Mouse (Mus musculus) thymus, postnatal 4 days (tissue): Measurements from ENCODE around the gene Rnd2.
"Not testable (repeated sequence)": the region's sequence is repeated elsewhere in the genome, so short reads cannot be mapped to it uniquely, and the experiment has no call there.

ENCODE experiments used
- DNase-seq: peaks from one replicate; pipeline ENCODE4 v3.0.0; 2021

Gene Rnd2

DNA sequence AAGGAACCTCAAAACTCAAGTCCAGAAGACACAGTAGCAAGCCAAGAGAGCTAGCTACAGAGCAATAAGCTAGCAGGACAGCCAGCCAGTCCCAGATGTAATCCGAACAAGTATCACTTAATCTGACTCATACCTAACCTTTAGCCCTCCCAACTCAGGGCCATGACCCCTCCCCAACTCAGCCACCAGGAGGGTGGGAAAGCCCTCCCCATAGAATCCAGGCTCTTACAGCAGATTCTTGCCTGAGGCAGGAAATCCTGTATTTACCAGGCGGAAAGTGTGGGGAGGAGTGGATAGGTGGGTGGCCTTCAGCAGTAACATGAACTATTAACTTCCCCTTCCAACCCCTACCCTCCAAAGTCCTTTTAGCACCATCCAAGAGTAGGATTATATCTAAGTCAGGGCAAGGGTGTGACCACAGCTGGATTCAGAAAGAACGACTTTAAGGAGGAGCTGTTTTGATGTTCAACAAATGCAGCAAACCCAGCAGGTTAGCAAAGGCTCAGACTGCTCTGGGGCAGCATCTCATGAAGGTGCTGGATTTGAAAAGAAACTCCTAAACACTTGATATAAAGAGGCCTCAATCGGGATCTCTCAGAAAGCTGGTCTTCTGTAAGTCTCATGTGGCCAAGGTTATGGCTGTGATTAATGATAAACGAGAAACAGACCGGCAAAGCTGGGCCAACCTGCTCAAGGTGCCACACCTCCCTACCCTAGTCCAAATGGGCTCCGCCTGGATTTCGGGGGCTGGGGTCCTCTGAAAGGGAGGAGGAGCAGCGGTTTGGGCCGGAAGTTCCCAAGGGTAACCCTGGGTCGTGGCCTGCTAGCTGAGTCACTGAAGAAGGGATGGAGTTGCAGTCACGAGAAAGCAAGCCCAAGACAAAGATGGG is at the start of gene Rnd2:
Gene Rnd2 (plus strand): TSS at position 789 of the 890 bp plus-strand sequence.
- DNase-seq = peak; percentile 54

DNA sequence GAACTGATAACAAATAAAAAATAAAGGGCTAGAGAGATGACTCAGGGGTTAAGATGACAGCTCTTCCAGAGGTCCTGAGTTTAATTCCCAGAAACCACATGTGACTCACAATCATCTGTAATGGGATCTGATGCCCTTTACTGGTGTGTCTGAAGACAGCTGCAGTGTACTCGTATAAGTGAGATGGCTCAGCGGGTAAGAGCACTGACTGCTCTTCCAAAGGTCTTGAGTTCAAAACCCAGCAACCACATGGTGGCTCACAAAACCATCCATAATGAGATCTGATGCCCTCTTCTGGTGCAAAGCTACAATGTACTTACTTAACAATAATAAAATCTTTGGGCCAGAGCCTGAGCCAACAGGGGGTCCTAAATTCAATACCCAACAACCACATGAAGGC is 49.5 kb upstream of the Rnd2 start:
- no peak for DNase-seq

DNA sequence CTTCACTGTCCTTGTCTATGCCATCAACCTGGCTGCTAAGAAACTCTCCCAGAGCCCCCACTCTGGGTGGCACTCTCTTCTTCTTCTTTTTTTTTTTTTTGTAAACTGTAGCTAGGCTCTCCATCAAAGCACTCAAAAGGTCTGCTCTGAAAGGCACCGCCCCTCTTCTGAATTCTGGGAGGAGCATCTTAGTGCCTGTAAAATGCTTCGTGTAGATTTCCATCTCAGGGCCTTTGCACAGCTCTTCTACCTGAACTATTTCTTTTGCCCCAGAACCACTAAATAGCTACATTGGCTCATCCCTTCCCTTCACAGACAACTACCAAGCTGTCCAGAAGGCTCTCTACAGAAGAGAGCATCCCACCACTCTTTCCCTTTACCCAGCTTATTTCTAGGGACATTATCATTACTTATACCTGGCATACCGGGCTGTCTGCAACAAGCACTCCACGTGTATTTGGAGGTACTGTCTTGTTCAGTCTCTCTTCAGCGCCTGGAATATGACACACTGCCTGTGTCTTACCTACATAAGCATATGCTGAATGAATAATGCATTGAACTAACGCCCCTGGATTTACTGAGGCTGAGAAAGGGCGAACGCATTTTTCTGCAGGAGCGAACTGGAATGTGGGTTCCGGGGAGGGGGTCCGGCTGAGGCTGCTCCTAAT is 48.2 kb upstream of the Rnd2 start:
- DNase-seq = peak; percentile 30

DNA sequence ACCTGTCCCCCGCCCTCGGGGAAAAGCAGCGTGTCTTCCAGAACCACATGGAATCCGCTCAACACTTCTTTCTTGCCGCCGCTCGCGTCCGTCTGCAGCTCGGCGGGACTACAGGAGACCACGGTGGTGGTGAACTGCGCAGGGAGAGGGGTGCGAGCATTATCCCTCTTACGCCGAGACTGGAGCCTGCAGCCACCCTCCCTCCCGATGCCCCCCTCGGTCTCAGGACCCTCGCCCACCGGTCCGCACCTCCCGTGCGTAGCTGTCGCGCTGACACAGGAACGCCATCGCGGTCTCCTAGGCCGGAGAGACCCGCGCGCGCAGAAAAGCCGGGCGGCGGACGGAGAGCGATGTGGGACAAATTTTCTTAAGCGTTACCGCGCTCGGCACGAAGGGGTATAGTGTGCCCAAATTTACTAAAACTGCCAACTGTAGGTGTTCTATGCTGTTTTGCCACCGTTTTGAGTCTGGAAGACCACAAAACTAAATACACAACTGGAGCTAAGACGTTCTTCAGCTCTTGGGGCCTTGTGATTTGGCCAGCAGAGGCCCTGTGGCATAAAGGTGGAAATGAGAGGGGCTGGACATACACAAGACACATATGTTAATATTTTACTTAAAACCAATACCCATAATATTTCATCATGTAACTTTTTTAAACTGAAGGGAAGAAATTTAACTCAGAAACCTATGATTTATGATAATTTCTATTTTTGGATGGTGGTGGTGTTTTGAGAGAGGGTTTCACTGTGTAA is 47.5 kb upstream of the Rnd2 start, which contains the start of gene Aarsd1:
Gene Aarsd1 (minus strand): TSS at position 515 of the 755 bp plus-strand sequence.
- DNase-seq = peak; percentile 97

DNA sequence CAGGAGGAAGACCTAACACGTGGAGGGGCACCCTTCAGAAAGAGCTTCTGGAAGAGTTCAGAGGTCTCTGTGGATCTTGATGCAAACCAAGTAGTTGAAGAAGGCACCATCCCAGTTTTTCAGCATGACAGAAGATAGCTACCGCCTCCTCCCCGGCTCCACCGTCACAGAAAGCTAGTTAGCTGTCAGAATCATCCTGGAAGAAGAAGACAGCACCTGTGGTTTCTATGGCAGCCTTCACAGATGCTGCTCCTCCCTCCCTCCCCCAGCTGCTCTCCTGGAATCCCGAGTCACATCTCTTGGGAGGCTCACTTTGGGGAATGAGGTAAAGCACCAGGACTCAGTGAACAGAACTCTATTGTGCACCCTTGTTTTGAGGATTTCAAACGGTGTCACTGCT is 45.8 kb upstream of the Rnd2 start:
- no peak for DNase-seq

DNA sequence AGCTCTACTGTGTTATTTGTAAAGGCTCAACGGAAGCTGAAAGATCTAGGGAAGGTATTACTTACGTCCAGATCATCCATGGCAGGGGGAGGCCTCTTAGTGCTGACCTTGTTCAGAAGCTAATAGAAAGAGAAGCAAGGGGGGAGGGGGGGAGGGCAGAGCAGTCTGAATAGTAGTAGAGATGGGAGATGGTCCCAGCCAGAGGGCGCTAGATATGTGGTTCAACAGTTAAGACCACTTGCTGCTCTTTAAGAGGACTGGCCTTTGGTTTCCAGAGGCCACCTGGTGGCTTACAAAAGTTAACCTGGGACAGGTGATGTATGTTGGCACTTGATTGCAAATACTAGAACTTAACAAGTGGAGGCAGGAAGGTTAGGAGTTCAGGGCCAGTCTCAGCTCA is 45.2 kb upstream of the Rnd2 start:
- DNase-seq = peak; percentile 30

DNA sequence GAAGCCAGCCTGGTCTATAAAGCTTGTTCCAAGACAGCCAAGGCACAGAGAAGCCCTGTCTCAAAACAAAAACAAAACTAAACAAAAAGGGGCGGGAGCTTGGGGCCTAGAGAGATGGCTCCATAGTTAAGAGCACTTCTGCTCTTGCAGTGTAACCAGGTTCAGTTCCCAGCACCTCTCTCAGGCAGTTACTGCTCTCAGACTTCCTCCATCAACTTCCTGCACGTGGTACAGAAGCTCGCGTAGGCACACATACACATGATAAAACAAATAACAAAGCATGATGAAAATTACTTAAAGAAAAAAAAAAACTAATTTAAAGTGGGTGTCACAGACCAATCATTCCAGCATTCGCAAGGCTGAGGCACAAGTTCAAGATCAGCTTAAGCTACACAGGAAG is 44.7 kb upstream of the Rnd2 start:
- DNase-seq = no peak

DNA sequence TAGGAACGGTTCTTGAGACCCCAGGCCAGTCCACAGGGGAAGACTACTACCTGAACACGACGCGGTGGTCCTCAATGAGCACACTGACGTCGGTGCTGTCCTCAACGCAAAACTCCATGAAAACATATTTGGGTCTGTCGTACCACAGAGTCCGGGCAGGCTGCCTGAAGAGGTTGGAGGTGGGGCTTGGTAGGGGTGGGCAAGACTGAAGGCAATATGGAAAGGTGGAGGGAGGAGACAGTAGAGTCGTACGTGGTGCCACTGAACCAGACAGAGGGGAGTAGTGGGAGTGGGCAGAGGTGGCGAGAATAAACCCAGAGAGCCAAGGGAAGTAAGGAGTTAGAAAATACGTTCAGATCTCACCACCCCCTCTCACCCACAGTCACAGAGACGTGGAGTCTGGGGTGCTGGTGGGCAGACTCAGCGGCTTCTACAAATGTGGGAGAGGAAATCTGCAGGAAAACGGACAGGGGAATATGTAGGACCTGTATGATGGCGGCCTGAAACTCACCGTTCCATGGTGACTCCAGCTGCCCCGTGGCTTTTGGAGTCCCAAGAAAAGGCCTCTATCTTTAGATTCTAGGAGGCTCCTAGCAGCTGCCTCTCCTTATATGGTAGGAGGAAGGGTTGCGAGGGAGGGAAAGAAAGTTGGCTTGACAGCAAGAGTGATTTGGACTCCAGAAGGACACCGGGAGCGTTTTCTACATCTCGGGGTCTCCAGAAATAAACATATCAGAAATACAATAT is 40.5 kb upstream of the Rnd2 start, which contains the start of gene Gm27029:
Gene Gm27029 (minus strand): TSS at position 692 of the 747 bp plus-strand sequence.
- DNase-seq = no peak

DNA sequence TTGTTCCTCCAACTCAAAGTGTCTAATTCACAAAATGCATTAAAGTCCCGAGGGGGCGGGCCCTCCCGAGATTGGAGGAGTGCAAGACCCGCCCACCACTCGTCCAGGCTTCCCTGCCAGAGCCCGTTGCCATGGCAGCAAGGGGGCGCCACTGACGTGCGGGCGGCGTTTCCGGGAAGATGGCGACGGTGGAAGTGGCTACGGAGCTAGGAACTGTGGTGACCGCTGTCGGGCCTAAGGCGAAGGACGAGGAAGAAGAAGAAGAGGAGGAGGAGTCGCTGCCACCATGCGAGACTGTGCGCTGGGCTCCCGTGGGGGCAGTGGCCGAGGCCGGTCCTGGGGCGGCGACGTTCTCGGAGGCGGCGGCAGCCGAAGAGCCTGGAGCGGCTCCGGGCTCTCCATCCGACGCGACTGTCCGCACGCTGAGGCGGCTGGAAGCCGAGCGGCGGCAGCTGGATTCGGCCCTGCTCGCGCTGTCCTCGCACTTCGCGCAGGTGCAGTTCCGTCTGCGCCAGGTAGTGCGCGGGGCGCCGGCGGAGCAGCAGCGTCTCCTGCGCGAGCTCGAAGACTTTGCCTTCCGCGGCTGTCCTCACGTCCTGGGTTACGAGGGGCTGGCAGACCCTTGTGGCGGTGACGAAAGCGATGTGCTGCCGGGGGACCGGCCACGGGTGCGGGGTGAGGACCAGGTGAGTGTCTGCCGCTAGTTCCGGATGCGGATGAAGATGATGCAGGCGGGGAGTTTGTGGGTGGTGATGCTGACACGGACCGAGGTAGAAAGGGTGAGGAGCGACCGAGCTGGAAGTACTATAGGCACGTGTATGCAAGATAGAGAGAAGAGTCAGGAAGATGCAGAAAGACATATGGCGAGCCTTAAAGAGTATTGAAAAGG is 39.6 kb upstream of the Rnd2 start, which contains the start of the genes Rundc1 and Ptges3l:
Gene Rundc1 (plus strand): TSS at position 161 of the 889 bp plus-strand sequence.
Gene Ptges3l (minus strand): TSS at position 409 of the 889 bp plus-strand sequence.
- peak; percentile 100 for DNase-seq

DNA sequence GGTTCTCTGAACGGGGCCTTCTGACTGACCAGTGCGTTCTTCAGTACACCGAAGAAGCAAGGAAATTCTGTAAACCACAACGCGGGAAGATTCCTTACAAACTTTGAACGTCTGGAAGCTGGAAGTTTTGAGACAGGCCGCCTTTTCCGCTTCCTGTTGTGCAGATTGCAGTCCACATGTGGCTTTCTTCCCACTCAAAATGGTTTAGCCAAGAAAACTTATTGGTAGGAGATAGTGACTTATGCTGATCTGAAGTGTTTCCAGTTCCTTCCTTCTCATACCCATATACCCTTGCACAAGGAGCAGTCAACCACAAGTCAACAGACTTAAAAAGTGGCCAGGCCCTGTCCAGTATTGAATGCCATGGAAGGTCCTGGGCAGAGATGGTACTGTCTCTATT is 38.6 kb upstream of the Rnd2 start:
- no peak for DNase-seq

DNA sequence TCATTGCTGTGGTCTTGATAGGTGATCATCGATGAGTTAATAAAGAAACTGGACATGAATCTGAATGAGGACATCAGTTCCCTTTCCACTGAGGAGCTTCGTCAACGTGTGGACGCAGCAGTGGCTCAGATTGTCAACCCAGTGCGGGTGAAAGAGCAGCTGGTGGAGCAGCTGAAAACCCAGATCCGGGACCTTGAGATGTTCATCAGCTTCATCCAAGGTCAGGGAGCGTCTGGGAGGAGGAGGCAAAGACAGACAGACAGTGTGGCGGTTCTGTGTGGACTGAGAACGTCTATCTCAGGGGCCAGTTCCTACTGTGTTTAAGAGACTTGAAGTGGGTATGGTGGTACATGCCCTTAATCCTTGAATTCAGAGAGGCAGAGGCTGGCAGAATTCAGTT is 33.5 kb upstream of the Rnd2 start:
- DNase-seq = no peak

DNA sequence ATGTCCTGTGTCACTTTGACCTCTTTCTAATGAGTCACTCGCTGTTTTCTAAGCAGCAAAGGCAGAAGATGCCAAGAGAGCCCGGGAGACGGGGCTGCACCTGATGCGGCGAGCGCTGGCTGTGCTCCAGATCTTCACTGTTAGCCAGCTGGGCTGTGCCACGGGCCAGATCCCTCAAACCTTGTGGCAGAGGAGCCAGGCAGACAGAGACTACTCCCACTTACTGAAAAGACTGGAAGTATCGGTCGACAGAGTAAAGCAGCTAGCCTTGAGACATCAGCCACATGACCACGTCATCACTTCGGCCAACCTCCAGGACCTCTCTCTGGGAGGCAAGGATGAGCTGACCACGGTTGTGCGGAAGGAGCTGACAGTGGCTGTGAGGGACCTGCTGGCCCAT is 31.4 kb upstream of the Rnd2 start:
- no peak for DNase-seq

DNA sequence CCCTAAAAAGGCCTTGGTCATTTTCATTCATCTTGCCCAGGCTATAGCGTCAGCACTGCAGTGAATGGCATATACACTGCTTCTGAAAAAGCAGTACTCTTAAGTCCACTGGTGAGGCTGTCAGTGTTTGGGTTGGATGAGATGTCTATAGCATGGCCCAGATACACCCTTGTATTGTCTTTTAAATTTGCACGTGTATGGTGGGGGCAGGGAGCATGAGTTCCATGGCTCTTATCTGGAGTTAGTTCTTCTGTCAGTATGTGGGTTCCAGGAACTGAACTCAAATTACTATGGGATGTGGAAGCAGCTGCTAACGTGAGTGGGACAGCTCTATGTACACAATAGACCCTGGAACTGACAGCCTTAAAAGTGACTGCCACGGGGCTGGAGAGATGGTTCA is 29.0 kb upstream of the Rnd2 start:
- DNase-seq = no peak

DNA sequence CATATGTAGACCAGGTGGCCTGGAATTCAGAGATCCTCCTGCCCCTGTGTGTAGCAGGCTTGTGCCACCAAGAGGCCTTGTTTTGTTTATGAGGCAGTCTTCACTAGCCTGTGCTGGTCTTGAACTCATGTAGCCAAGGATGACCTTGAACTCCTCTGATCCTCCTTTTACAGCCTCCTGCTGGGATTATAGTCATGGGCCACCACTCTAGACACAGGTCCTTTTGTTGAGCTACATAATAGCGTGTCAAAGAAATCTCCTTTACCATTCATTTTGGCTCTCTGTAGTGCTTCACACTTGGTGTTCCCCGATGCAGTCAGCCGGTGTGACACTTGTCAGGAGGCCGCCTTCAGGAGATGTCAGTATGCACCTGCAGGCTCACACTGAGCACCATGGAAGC is 27.9 kb upstream of the Rnd2 start:
- no peak for DNase-seq

DNA sequence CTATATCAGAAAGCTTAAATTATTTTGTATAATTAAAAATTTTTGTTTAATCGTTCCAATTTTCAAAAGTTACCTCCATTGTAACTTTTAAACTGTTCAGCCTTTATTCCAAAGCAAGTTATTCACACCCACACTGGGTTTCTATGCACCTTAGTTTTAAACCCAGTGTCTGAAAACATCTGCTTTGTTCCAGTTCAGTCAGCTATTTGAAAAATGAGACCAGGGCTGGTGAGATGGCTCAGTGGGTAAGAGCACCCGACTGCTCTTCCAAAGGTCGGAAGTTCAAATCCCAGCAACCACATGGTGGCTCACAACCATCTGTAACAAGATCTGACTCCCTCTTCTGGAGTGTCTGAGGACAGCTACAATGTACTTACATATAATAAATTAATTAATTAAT is 26.8 kb upstream of the Rnd2 start:
- not testable (repeated sequence) for DNase-seq

DNA sequence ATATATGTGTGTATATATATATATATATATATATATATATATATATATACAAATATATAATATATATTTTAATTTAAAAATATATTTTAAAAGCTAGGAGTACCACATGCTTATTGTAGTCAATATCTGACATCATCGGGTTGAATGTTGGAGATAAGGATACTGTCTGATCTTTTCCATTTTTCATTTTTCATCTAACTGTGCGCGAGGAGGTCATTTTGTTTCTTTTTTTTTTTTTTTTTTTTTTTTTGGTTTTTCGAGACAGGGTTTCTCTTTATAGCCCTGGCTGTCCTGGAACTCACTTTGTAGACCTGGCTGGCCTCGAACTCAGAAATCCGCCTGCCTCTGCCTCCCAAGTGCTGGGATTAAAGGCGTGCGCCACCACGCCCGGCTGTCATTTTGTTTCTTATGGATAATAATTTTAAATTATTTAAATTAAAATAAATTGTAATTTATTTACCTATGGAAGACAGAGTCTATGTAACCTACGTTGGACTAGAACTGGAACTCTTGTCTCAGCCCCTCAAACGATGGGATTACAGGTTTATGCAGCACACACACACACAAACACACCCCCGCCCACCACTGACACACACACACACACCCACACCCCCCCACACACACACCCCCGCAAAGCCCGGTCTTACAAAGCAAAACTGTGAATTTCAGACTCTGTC is 23.2 kb upstream of the Rnd2 start:
- not testable (repeated sequence) for DNase-seq

DNA sequence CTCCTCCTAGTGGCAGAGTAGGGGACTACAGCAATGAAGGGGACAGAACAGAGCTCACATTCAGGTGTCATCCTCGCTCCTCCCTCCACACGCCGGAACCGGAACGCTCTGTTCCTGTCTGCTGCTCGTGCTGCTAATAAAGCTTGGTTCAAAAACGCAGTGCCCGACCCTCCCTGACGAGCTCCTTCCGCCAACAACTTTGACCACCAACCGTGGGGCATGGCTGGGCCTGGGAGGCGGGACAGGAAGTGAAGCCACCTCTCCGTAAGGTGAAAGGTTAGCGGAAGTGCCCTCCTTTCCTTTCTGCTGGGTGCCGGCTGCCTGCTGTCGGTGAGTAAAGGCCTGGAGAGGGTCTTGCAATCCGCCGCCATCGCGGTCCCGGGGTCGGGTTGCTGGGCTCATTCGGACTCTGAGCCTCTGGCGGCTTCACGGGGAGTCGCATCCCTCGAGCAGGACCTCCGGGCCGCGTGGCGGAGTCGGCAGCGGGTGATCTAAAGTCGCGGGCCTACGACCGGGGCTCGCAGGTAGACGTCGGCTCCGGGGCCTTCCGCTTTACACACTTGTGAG is 22.6 kb upstream of the Rnd2 start, which contains the start of gene Rpl27:
Gene Rpl27 (plus strand): TSS at position 172 of the 567 bp plus-strand sequence.
- DNase-seq = peak; percentile 93

DNA sequence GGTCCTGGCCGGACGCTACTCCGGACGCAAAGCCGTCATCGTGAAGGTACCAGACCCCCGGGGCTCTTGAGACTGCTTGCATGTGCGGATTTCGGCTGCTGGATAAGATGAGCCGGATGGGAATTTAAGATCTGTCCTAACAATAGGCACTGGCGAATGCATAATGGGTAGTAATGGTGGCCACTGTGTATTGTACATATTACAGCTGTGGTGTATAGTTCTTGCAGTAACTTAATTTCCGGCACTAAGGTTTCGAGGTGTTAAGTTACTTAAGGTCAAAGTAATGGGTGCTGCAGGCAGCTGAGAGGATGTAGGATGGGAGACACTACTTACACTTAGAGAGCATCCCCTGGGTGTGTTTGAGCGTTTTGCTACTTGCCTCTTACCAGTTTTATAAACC is 22.0 kb upstream of the Rnd2 start:
- DNase-seq = no peak

DNA sequence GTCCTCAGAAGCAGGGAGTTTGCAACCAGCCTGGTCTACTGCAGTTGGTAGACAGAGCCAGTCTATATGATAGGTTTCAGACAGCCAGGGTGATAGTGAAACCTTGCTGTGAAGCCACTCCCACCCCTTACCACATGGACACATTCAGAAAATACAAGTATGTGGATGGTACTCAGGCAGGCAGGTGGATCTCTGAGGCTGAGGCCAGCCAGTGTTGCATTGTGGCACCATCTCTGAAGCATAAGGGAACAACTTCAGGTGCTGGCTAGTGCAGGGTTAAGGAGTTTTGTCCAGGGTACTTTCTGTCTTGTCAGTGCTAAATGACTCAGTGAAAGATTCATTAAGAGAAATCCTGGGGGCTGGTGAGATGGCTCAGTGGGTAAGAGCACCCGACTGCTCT is 18.5 kb upstream of the Rnd2 start:
- DNase-seq = no peak

DNA sequence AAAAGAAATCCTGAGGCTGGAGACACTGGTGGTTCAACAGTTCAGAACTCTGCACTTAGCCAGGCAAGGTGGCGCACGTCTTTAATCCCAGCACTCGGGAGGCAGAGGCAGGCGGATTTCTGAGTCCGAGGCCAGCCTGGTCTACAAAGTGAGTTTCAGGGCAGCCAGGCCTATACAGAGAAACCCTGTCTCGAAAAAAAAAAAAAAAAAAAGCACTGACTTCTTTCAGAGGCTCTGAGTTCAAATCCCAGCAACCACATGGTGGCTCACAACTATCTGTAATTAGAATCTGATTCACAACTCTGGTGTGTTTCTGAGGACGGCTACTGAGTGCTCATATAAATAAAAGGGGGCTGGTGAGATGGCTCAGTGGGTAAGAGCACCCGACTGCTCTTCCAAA is 17.9 kb upstream of the Rnd2 start:
- DNase-seq = not testable (repeated sequence)
